In genomic region chr9:84028120-84028519, GRCm38 (mm10) we compare ENCODE assay signal across 26 mouse cellular contexts.
DNase-seq lines count a peak whose midpoint lies in the region; ATAC-seq and TF ChIP-seq lines count a peak whose summit lies in the region.
"Had no signal": no experiment of that assay in that cellular context is flagged by ENCODE, and none has a peak within 500 bp of the region (broad histone marks: within the 10 kb centered on the region; RNA-seq: fewer than 3 reads in every experiment).

No protein-coding gene starts in this region.

- no peak for ATAC-seq in lung, postnatal 0 days
- ATAC-seq in megakaryocyte, adult 5-6 weeks (ENCODE audit: poor library complexity, severe bottlenecking) = peak; percentile 82
- no peak for ATAC-seq in inflammation-experienced regulatory T-cells, adult 6 months
- no peak for ATAC-seq in liver, postnatal 0 days
- ATAC-seq: forebrain, embryonic 16.5 days; intestine, postnatal 0 days; midbrain, embryonic 13.5 days had no signal

- H3K4me1 ChIP-seq in lung, postnatal 0 days (ENCODE audit: insufficient read depth, low read depth, low read length) = 0 out of 2 replicates have a peak, but pooled peaks cover under 1% of the 10 kb centered on the region
- no peaks in the 10 kb centered on the region for H3K4me1 ChIP-seq in liver, postnatal 0 days (ENCODE audit: insufficient read depth)

- no peaks in the 10 kb centered on the region for H3K9me3 ChIP-seq in lung, postnatal 0 days (ENCODE audit: low read length)
- H3K9me3 ChIP-seq in liver, postnatal 0 days (ENCODE audit: low read length) = no peaks in the 10 kb centered on the region
- H3K9me3 ChIP-seq: heart, embryonic 10.5 days; heart, embryonic 15.5 days; hindbrain, embryonic 13.5 days; limb, embryonic 13.5 days; midbrain, embryonic 13.5 days had no signal

- WGBS in lung, postnatal 0 days = 47% methylated on average over 2 of the region's 2 CpGs
- 47% methylated on average over 2 of the region's 2 CpGs for WGBS in liver, postnatal 0 days (ENCODE audit: insufficient replicate concordance)

- H3K9ac ChIP-seq in lung, postnatal 0 days (replicated peaks; ENCODE audit: low read depth) = no peak overlapping the region
- H3K9ac ChIP-seq in liver, postnatal 0 days (replicated peaks) = no peak overlapping the region
- H3K9ac ChIP-seq: heart, embryonic 15.5 days; hindbrain, embryonic 13.5 days; limb, embryonic 13.5 days; midbrain, embryonic 13.5 days had no signal

- H3K4me2 ChIP-seq in lung, postnatal 0 days (replicated peaks; ENCODE audit: low read depth, low read length) = no peak overlapping the region
- no peak overlapping the region for H3K4me2 ChIP-seq in liver, postnatal 0 days (ENCODE audit: low read depth, low read length)
- H3K4me2 ChIP-seq: heart, embryonic 15.5 days; hindbrain, embryonic 13.5 days; limb, embryonic 13.5 days; liver, embryonic 11.5 days; midbrain, embryonic 13.5 days had no signal

- no peak for TF ChIP-seq CTCF in lung, postnatal 0 days (IDR thresholded peaks at IDR 0.05)
- TF ChIP-seq CTCF in liver, postnatal 0 days (IDR thresholded peaks at IDR 0.05; ENCODE audit: low read depth) = no peak

- H3K27me3 ChIP-seq in lung, postnatal 0 days (replicated peaks; ENCODE audit: insufficient read depth, low read length) = no peaks in the 10 kb centered on the region
- no peaks in the 10 kb centered on the region for H3K27me3 ChIP-seq in liver, postnatal 0 days (ENCODE audit: insufficient read depth, low read length)
- H3K27me3 ChIP-seq: heart, embryonic 15.5 days; hindbrain, embryonic 13.5 days; midbrain, embryonic 13.5 days had no signal

- H3K36me3 ChIP-seq in lung, postnatal 0 days (ENCODE audit: insufficient read depth, low read length) = no peaks in the 10 kb centered on the region
- no peaks in the 10 kb centered on the region for H3K36me3 ChIP-seq in liver, postnatal 0 days (replicated peaks; ENCODE audit: insufficient read depth, low read length)
- H3K36me3 ChIP-seq: heart, embryonic 10.5 days; heart, embryonic 15.5 days; hindbrain, embryonic 13.5 days; limb, embryonic 13.5 days; midbrain, embryonic 13.5 days had no signal

- no peak overlapping the region for H3K27ac ChIP-seq in lung, postnatal 0 days (ENCODE audit: low read length)
- H3K27ac ChIP-seq in liver, postnatal 0 days (ENCODE audit: low read depth) = no peak overlapping the region
- H3K27ac ChIP-seq: heart, embryonic 10.5 days; heart, embryonic 15.5 days; hindbrain, embryonic 13.5 days; limb, embryonic 13.5 days; midbrain, embryonic 13.5 days had no signal

- H3K4me3 ChIP-seq in lung, postnatal 0 days (ENCODE audit: low read depth, low read length) = no peak overlapping the region
- H3K4me3 ChIP-seq in liver, postnatal 0 days (ENCODE audit: low read depth, low read length) = no peak overlapping the region
- H3K4me3 ChIP-seq: erythroblast, embryonic 14.5 days; heart, embryonic 10.5 days; heart, embryonic 15.5 days; hindbrain, embryonic 13.5 days; limb, embryonic 13.5 days; midbrain, embryonic 13.5 days had no signal

- DNase-seq in lung, postnatal 36 days = peak; percentile 26
- DNase-seq in lung, postnatal 0 days (ENCODE audit: low spot score) = no peak
- DNase-seq in CD4-positive, CD25-positive, alpha-beta regulatory T cell, adult 2 months (ENCODE audit: low read depth, low spot score) = peak; percentile 14
- peak; percentile 70 to 73 for DNase-seq in spleen, postnatal 36 days (ENCODE audit: low spot score in 2 of 2)
- no peak for DNase-seq in cerebellum, adult 9-10 months
- DNase-seq in liver, postnatal 0 days = no peak
- DNase-seq: adrenal gland, postnatal 14 days; cerebellum, adult 18-20 months; cerebellum, postnatal 14 days; gastrocnemius, postnatal 10 days; heart, postnatal 36 days; kidney, postnatal 14 days; layer of hippocampus, adult 9-11 months; right cerebral cortex, postnatal 25 days; thymus, postnatal 14 days had no signal

- no peak for TF ChIP-seq EP300 in lung, postnatal 0 days (IDR thresholded peaks at IDR 0.05)
- no peak for TF ChIP-seq EP300 in liver, postnatal 0 days (IDR thresholded peaks at IDR 0.05; ENCODE audit: low read depth)

Comparison
In these comparisons a context has a peak if more than half of its experiments do, and no peak if none do; other contexts are left out.
1. DNase-seq: peak in lung, postnatal 36 days (single experiment), CD4-positive, CD25-positive, alpha-beta regulatory T cell, adult 2 months (single experiment) and spleen, postnatal 36 days (2 of 2); none in lung, postnatal 0 days (single experiment), cerebellum, adult 9-10 months (single experiment) and liver, postnatal 0 days (single experiment).